Mouse (Mus musculus) lung, embryonic 14.5 days (tissue): ENCODE results near the gene Gm47283. TPM values are rescaled to one million over a fixed set of nuclear protein-coding genes. Genes with fewer than 3 reads are reported as not detected.
A peak's percentile ranks its signal among the peaks of the same experiment; 100 is the strongest.
"Not testable (repeated sequence)": the region's sequence is repeated elsewhere in the genome, so short reads cannot be mapped to it uniquely, and the experiment has no call there.

Source experiments
- ATAC-seq: fragments of 200-750 bp; cut with Nextera tagmentation; 2 replicates; pipeline ENCODE4 v1.8.0; 2017; ENCODE audit warnings: mild to moderate bottlenecking, moderate TSS enrichment, moderate library complexity; ENCODE audit not compliant: insufficient read depth
- DNase-seq: peaks from one replicate; pipeline ENCODE4 v3.0.0-alpha.2; 2015
- H3K27ac ChIP-seq: fragments of 300-500 bp; sonication (generic); 2 replicates; pipeline ENCODE4 v1.5.1; 2014; ENCODE audit warnings: low read depth, mild to moderate bottlenecking, moderate library complexity
- H3K27me3 ChIP-seq: fragments of 300-500 bp; sonication (generic); 2 replicates; pipeline ENCODE4 v1.6.1; 2014; ENCODE audit warnings: low read length, control low read depth; ENCODE audit not compliant: insufficient read depth
- H3K36me3 ChIP-seq: fragments of 300-500 bp; sonication (generic); 2 replicates; pipeline ENCODE4 v1.6.1; 2014; ENCODE audit warnings: control low read depth; ENCODE audit not compliant: insufficient read depth
- H3K4me1 ChIP-seq: fragments of 300-500 bp; sonication (generic); 2 replicates; pipeline ENCODE4 v1.6.1; 2014; ENCODE audit warnings: antibody characterized with exemption, control low read depth; ENCODE audit not compliant: insufficient read depth
- H3K4me2 ChIP-seq: fragments of 300-500 bp; sonication (generic); 2 replicates; pipeline ENCODE4 v1.6.1; 2014; ENCODE audit warnings: mild to moderate bottlenecking
- H3K4me3 ChIP-seq: fragments of 300-500 bp; sonication (generic); 2 replicates; pipeline ENCODE4 v1.5.1; 2014; ENCODE audit warnings: low read depth, low read length
- H3K9ac ChIP-seq: fragments of 300-500 bp; sonication (generic); 2 replicates; pipeline ENCODE4 v1.6.1; 2014
- H3K9me3 ChIP-seq: fragments of 300-500 bp; sonication (generic); 2 replicates; pipeline ENCODE4 v1.6.1; 2016; ENCODE audit warnings: low read depth, low read length, control low read depth
- CTCF ChIP-seq: IDR thresholded peaks from 2 replicates; pipeline ENCODE4 v1.5.1; 2016; ENCODE audit warnings: antibody characterized with exemption, low read depth
- WGBS: fragments of 180-500 bp; shearing (Covaris S2); extraction: QIAGEN DNeasy Blood & Tissue Kit; methylation state at CpG from one replicate; pipeline ENCODE4 v1.1.7; 2014; 5-methylcytosine and 5-hydroxymethylcytosine counted together
- polyA plus RNA-seq: library from polyadenylated mRNA; unstranded; fragments of >200 nt; fragmentation: Nextera tagmentation; extraction: Ambion mirVana; gene quantifications from 2 replicates; pipeline ENCODE4 v1.2.1, GENCODE M21; 2014

Gm47283 gene
- not detected in 2 replicates for polyA plus RNA-seq

DNA sequence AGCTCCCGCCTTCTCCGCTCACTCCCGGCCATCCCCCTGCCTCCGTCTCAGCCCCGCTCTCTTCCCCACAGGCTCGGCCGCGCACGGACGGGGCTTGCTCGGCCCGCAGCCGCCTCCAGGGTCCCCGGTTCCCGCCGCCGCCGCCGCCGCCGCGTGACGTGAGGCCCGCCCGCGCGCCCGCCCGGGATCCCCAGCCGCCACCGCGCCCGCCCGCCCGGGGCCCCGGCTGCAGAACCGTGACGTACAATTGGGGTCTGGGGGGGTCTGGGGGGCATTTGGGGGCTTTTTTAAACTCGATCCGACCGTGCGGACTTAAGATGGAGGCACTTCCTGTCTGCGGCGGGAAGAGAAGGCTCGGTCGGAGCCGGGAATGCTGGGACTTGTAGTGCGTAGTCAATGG lies at the start of gene Gm47283:
TSS of gene Gm47283 (plus strand) at position 301 of the 400 bp plus-strand sequence.
- H3K4me1 ChIP-seq, H3K4me3 ChIP-seq, H3K9ac ChIP-seq, ATAC-seq, DNase-seq, H3K27me3 ChIP-seq, H3K27ac ChIP-seq, H3K4me2 ChIP-seq, H3K36me3 ChIP-seq, H3K9me3 ChIP-seq: not testable (repeated sequence)
- no CpG with 5 or more reads among the region's 48 CpGs for WGBS

DNA sequence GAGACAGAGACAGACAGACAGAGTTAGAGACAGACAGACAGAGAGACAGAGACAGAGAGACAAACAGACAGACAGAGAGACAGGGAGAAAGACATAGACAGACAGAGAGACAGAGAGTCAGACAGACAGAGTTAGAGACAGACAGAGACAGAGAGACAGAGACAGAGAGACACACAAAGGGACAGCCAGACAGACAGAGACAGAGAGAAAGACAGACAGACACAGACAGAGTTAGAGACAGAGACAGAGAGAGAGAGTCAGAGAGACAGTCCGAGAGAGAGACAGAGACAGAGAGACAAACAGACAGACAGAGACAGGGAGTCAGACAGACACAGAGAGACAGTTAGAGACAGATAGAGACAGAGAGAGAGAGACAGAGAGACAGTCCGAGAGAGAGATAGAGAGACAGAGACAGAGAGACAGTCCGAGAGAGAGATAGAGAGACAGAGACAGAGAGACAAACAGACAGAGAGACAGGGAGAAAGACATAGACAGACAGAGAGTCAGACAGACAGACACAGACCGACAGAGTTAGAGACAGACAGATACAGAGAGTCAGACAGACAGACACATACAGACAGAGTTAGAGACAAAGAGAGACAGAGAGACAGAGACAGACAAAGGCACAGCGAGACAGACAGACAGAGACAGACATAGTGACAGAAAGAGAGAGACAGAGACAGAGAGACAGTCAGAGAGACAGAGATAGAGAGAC lies 49.2 kb upstream of the Gm47283 start:
- H3K4me2 ChIP-seq, H3K9ac ChIP-seq, H3K4me1 ChIP-seq, H3K27ac ChIP-seq, DNase-seq, H3K4me3 ChIP-seq, ATAC-seq, H3K27me3 ChIP-seq: not testable (repeated sequence)
- 84% methylated on average over 1 of the region's 5 CpGs for WGBS
- peaks cover 39% of the 10 kb centered on the region for H3K9me3 ChIP-seq
- H3K36me3 ChIP-seq: peaks cover 46% of the 10 kb centered on the region

DNA sequence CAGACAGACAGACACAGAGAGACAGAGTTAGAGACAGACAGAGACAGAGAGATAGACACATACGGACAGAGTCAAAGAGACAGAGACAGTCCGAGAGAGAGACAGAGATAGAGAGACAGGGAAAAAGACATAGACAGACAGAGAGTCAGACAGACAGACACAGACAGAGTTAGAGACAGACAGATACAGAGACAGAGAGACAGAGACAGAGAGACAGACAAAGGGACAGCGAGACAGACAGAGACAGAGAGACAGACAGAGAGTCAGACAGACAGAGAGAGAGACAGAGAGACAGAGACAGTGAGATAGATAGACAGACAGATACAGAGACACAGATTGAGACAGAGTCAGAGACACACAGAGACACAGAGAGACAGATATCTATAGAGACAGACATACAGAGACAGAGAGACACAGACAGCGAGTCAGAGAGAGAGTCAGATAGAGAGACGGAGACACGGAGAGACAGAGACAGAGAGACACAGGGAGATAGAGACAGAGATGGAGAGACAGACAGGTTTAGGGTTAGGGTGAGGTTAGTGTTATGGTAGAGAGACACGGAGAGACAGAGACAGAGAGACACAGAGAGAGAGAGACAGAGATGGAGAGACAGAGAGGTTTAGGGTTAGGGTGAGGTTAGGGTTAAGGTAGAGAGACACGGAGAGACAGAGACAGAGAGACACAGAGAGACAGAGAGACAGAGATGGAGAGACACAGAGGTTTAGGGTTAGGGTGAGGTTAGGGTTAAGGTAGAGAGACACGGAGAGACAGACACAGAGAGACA lies 48.1 kb upstream of the Gm47283 start:
- H3K4me2 ChIP-seq, H3K9ac ChIP-seq, H3K4me1 ChIP-seq, DNase-seq, H3K27me3 ChIP-seq, ATAC-seq, H3K4me3 ChIP-seq, H3K27ac ChIP-seq: not testable (repeated sequence)
- 85% methylated on average over 5 of the region's 9 CpGs for WGBS
- H3K9me3 ChIP-seq: peaks cover 47% of the 10 kb centered on the region
- peaks cover 53% of the 10 kb centered on the region for H3K36me3 ChIP-seq

DNA sequence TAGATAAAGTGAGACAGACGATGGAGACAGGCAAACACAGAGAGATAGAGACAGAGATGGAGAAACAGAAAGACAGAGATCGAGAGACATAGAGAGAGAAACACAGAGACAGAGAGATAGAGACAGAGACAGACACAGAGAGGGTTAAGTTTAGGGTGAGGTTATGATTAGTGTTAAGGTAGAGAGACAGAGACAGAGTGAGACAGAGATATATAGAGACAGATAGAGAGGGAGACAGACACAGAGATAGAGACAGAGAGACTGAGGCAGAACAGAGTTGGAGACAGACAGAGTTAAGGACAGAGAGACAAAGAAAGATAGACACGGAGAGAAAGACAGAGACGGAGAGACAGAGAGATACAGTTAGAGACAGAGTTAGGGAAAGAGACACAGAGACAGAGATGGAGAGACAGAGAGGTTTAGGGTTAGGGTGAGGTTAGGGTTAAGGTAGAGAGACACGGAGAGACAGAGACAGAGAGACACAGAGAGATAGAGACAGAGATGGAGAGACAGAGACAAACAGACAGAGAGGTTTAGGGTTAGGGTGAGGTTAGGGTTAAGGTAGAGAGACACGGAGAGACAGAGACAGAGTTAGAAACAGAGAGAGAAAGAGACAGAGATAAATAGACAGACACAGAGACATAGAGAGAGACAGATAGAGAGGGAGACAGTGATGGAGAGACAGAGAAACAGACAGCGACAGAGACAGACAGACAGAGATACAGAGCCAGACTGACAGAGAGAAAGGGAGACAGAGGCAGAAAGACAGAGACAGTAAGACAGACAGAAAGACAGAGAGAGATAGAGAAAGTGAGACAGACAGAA lies 46.7 kb upstream of the Gm47283 start:
- peaks cover 56% of the 10 kb centered on the region for H3K9me3 ChIP-seq
- 87% methylated on average over 7 of the region's 7 CpGs for WGBS
- peaks cover 56% of the 10 kb centered on the region for H3K36me3 ChIP-seq

DNA sequence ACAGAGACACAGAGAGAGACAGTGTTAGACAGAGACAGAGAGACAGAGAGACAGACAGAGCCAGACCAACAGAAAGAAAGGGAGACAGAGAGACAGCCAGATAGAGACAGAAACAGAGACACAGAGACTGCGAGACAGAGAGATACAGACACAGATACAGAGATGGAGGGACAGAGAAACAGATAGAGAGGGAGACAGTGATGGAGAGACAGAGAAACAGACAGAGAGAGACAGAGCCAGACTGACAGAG lies 46.2 kb upstream of the Gm47283 start:
- no peak for DNase-seq
- no peak overlapping the region for H3K9ac ChIP-seq
- H3K36me3 ChIP-seq: peaks cover 56% of the 10 kb centered on the region
- peaks cover 56% of the 10 kb centered on the region for H3K9me3 ChIP-seq
- no peaks in the 10 kb centered on the region for H3K27me3 ChIP-seq
- H3K4me1 ChIP-seq: no peaks in the 10 kb centered on the region
- WGBS: 82% methylated on average over 1 of the region's 1 CpGs
- TF ChIP-seq CTCF: no peak
- no peak overlapping the region for H3K27ac ChIP-seq
- H3K4me3 ChIP-seq: no peak overlapping the region
- no peak for ATAC-seq
- H3K4me2 ChIP-seq: no peak overlapping the region

More for the DNA sequence above, 46.7 kb upstream of the Gm47283 start:
- no peaks in the 10 kb centered on the region for H3K27me3 ChIP-seq
- H3K9ac ChIP-seq: no peak overlapping the region
- DNase-seq (no peak), ATAC-seq (no peak)
- H3K4me1 ChIP-seq: no peaks in the 10 kb centered on the region
- no peak for TF ChIP-seq CTCF
- H3K27ac ChIP-seq: no peak overlapping the region
- H3K4me3 ChIP-seq: no peak overlapping the region
- H3K4me2 ChIP-seq: no peak overlapping the region

DNA sequence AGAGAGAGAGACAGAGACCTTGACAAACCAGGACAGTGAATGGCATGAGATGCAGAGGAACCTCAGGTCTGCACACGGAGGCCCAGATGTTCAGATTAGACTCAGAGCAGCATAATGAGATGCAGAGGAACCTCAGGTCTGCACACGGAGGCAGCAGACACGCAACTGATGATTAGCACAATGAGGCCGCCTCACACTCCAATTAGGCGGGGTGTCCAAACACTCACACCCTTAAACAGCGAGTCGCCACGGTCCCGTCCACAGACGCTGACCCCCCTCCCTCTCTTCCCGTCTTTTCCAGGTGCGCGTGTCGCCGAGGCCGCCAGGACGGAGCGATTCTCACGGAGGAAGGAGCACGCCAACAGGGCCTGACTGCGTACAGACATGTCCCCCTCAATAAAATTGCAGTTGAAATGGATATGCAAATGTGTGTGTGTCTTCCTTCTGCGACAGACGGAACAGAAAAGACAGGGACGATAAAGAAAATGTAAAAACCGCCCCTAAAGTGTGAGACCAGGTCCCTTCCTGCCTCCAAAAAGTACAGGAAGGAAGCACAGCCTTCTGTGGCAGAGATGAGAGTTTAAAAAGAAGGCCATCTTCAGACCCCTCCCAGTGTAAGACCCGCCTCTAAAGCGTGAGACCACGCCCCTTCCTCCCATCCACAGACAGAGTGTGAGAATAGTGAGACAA lies 45.6 kb upstream of the Gm47283 start:
- not testable (repeated sequence) for H3K27ac ChIP-seq, H3K4me1 ChIP-seq, H3K27me3 ChIP-seq, H3K9ac ChIP-seq, H3K4me3 ChIP-seq, H3K4me2 ChIP-seq
- H3K36me3 ChIP-seq: peaks cover 56% of the 10 kb centered on the region
- peaks cover 56% of the 10 kb centered on the region for H3K9me3 ChIP-seq
- WGBS: 83% methylated on average over 28 of the region's 28 CpGs
- DNase-seq (peak; percentile 63), ATAC-seq (peak; percentile 19; the same call in 1 of the 2 replicates)

DNA sequence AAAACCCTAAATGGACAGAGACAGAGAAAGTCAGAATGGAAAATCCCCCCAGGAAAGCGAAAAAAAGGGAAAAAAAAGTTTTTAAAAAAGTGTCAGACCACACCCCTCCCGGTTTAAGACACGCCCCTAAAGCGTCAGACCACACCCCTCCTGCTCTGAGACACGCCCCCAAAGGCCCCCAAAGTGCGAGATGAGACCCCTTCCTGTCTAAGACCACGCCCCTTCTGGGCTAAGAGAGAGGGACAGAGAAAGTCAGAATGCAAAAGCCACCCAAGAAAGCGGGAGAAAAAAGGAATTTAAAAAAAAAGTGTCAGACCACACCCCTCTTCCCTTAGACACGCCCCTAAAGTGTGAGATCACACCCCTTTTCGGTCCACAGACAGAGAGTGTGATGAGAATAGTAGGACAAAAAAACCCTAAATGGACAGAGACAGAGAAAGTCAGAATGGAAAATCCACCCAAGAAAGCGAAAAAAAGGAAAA lies 45.0 kb upstream of the Gm47283 start:
- WGBS: 59% methylated on average over 11 of the region's 11 CpGs
- not testable (repeated sequence) for H3K4me2 ChIP-seq, H3K9ac ChIP-seq, H3K27ac ChIP-seq, H3K4me3 ChIP-seq, H3K27me3 ChIP-seq, H3K4me1 ChIP-seq
- peaks cover 56% of the 10 kb centered on the region for H3K9me3 ChIP-seq
- DNase-seq (peak; percentile 73), ATAC-seq (0 out of 2 replicates have a peak, but pooled peaks have one; percentile 8)
- peaks cover 56% of the 10 kb centered on the region for H3K36me3 ChIP-seq
